Mouse (Mus musculus) heart, adult 2 months (tissue): ENCODE results near the gene Ssh2. TPM values are rescaled to one million over a fixed set of nuclear protein-coding genes. Genes with fewer than 3 reads are reported as not detected.

ENCODE experiments used
- DNase-seq, 2 experiments: peaks; one replicate each; pipeline ENCODE4 v3.0.0; 2021
- H3K27ac ChIP-seq: fragments of 200-600 bp; 2 replicates; pipeline ENCODE4 v1.8.1; 2022
- H3K27me3 ChIP-seq: fragments of 200-500 bp; 2 replicates; pipeline ENCODE4 v1.6.1; 2012; ENCODE audit warnings: mild to moderate bottlenecking, low read length, inconsistent platforms, mixed read lengths; ENCODE audit not compliant: control insufficient read depth, insufficient read depth
- H3K36me3 ChIP-seq: fragments of 200-500 bp; 2 replicates; pipeline ENCODE4 v1.6.1; 2012; ENCODE audit warnings: low read length, inconsistent platforms; ENCODE audit not compliant: control insufficient read depth, insufficient read depth
- H3K4me1 ChIP-seq: fragments of 200-500 bp; 2 replicates; pipeline ENCODE4 v1.6.1; 2011; ENCODE audit warnings: low read length; ENCODE audit not compliant: control insufficient read depth, insufficient read depth
- H3K4me3 ChIP-seq: fragments of 200-600 bp; 2 replicates; pipeline ENCODE4 v1.8.1; 2022
- H3K79me2 ChIP-seq: fragments of 200-500 bp; replicated peaks from 2 replicates; pipeline ENCODE4 v1.6.1; 2012; ENCODE audit warnings: mild to moderate bottlenecking, inconsistent platforms, low read length, moderate library complexity, mixed read lengths; ENCODE audit not compliant: control insufficient read depth, insufficient read depth
- H3K9ac ChIP-seq: fragments of 200-500 bp; 2 replicates; pipeline ENCODE4 v1.6.1; 2012; ENCODE audit warnings: low read depth, mild to moderate bottlenecking, control low read depth, inconsistent platforms, low read length, mixed read lengths
- CTCF ChIP-seq: fragments of 200-600 bp; IDR thresholded peaks from 2 replicates; pipeline ENCODE4 v1.8.1; 2022; ENCODE audit warnings: antibody characterized with exemption, mild to moderate bottlenecking, moderate library complexity
- EP300 ChIP-seq: fragments of 200-500 bp; IDR thresholded peaks from 2 replicates; pipeline ENCODE4 v1.6.1; 2011; ENCODE audit warnings: low read depth, low read length, control low read depth; ENCODE audit not compliant: insufficient read depth
- POLR2A ChIP-seq: fragments of 200-500 bp; IDR thresholded peaks from 2 replicates; pipeline ENCODE4 v1.6.1; 2011; ENCODE audit warnings: mild to moderate bottlenecking, low read depth, low read length, control low read depth; ENCODE audit not compliant: insufficient read depth
- WGBS: fragments of 180-500 bp; shearing (Covaris S2); methylation state at CpG from one replicate; pipeline ENCODE4 v1.1.7; 2018; 5-methylcytosine and 5-hydroxymethylcytosine counted together
- intact Hi-C: fragments of 180-260 bp; cut with DNase I; formaldehyde crosslinking; loops from one replicate; pipeline ENCODE4 v1.15.1; 2025
- polyA plus RNA-seq: library from polyadenylated mRNA; depleted of rRNA; stranded (reverse); fragments of >200 nt; gene quantifications from 2 replicates; pipeline ENCODE4 v1.2.3, GENCODE M21; 2012
- total RNA-seq, 2 experiments: library from RNA; stranded (reverse); gene quantifications; 2 replicates each; pipeline ENCODE4 v1.2.3; 2021

Ssh2 gene
- total and polyA plus RNA-seq, 3 experiments, result 22.6 to 76.5 (median 73.7) TPM

DNA sequence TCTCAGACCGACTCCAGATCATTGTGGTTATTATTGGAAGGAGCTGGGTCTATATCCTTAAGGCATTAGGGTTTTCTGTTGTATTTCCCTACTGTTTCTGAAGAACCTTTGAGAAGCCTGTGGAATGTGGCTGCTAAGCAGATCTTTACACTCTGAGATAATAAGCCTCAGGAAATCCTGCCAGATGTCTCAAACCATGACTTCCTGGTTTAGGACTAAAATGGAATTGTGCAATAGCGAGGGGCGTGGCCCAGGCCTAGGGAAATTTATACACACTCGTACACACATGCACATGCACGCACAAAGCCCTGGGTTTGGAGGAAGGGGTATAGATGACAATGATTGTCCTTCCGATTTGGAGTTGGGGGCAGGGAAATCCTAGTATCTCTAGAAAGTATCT, 193.8 kb downstream of the Ssh2 start:
- H3K27me3 ChIP-seq, result no peaks in the 10 kb centered on the region
- H3K79me2 ChIP-seq, result no peaks in the 10 kb centered on the region
- WGBS, result 43% methylated on average over 6 of the region's 6 CpGs
- H3K36me3 ChIP-seq, result peaks cover 39% of the 10 kb centered on the region
- H3K4me3 ChIP-seq, result no peak overlapping the region
- peak; percentile 69 to 77 for DNase-seq
- H3K27ac ChIP-seq, result peak overlapping the region; percentile 63
- TF ChIP-seq EP300, result peak; percentile 76; the same call in 1 of the 2 replicates
- no peak for TF ChIP-seq CTCF
- TF ChIP-seq POLR2A, result no peak
- H3K9ac ChIP-seq, result no peak overlapping the region
- intact Hi-C loops, result no loop called here
- H3K4me1 ChIP-seq, result peaks cover 9% of the 10 kb centered on the region

DNA sequence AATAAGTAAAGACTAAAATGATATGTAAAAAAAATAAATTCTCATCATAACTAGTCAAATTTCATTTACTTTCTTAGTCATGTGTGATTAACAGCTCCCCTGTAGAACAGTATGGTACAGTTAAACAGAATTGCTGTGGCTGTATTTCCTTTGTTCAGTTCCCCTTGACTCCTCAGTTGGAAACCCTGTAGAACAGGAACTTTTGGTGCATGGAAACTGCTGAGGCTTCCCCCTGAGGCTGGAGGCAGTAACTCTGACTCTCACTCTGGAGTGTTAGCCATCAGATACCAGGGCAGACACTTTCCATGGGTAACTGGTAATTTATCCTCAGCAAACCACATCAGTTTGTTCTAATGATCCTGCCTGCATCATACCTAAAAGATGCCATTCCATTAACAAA, 195.2 kb downstream of the Ssh2 start:
- Histone ChIP-seq H3K79me2 (no peaks in the 10 kb centered on the region), H3K36me3 (peaks cover 42% of the 10 kb centered on the region), H3K27me3 (no peaks in the 10 kb centered on the region), H3K4me3 (no peak overlapping the region), H3K27ac (peak overlapping the region; percentile 63), H3K9ac (no peak overlapping the region), H3K4me1 (peaks cover 11% of the 10 kb centered on the region)
- TF ChIP-seq EP300 (no peak), CTCF (no peak), POLR2A (no peak)
- no peak for DNase-seq
- intact Hi-C loops, result no loop called here

DNA sequence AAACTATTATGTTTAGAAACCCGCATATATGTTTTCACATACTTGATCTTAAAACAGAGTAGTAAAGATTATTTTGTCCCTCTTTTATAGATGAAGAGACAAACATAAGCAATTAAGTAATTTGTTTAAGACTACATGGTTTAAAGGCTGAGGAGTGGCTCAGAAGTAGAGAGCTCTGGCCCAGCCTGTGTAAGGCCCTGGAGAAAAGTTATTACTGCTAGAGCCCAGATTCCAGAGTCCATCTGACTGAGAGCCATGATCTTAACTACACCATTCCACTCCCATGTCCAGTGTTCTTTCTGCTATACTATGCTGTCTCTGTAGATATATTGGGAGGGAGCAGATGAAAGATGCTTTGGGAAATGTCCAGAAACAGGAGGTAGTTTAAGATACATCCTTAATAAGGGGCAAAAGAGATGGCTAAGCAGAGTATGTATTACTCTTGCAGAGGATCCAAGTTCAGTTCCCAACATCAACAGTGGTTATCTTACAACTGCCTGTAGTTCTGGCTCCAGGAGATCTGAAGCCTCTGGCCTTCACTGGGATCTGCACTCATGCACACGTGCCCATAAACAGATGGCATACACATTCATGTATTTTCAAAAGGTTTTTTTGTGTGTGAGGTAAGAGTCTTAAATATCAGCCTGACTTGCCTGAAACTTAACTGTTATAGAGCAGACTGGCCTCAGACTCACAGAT, 198.2 kb downstream of the Ssh2 start:
- TF ChIP-seq POLR2A (no peak), CTCF (no peak)
- Histone ChIP-seq H3K27ac (peak overlapping the region; percentile 10), H3K4me1 (peaks cover 15% of the 10 kb centered on the region), H3K9ac (no peak overlapping the region), H3K4me3 (no peak overlapping the region), H3K79me2 (no peaks in the 10 kb centered on the region), H3K36me3 (peaks cover 47% of the 10 kb centered on the region), H3K27me3 (no peaks in the 10 kb centered on the region)
- intact Hi-C loops, result no loop called here
- no peak for DNase-seq
- 57% methylated on average over 2 of the region's 2 CpGs for WGBS

- 46% methylated on average over 4 of the region's 4 CpGs for WGBS
- Histone ChIP-seq H3K27me3 (no peaks in the 10 kb centered on the region), H3K36me3 (peaks cover 50% of the 10 kb centered on the region), H3K9ac (no peak overlapping the region), H3K4me3 (no peak overlapping the region), H3K4me1 (peaks cover 8% of the 10 kb centered on the region), H3K79me2 (no peaks in the 10 kb centered on the region), H3K27ac (peak overlapping the region; percentile 75)
- peak; percentile 52 to 74 for DNase-seq
- TF ChIP-seq POLR2A (no peak), EP300 (peak; percentile 76), CTCF (peak; percentile 27)
- intact Hi-C loops, result loop anchor here (2.0 kb wide), 1 partner anchor 26 kb away; no protein-coding TSS in a partner anchor
Measured at GRCm38 (mm10) chr11:77416212-77417000, 200.3 kb downstream of the Ssh2 start.

DNA sequence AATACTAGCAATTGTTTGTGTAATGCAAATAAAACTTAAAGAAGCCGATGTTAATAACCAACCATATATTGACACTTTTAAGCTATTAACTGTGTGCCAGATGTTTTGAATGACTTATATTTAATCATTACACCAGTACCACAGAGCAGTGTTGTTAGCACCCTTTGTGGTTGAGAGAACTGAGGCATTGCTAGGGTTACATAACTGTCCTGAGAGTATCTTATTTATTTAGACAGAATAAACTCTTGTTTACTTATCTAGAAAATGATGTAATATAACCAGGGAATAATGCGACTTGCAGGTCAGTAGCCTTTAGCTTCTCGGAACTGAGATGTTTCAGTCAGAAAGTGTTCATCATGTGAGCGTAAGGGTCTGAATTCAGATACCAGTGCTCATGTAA, 201.9 kb downstream of the Ssh2 start:
- no peak for TF ChIP-seq POLR2A
- no peak for TF ChIP-seq EP300
- TF ChIP-seq CTCF, result no peak
- Histone ChIP-seq H3K79me2 (no peaks in the 10 kb centered on the region), H3K27ac (peak overlapping the region; percentile 21; the same call in 1 of the 2 replicates), H3K27me3 (no peaks in the 10 kb centered on the region), H3K4me3 (no peak overlapping the region), H3K9ac (no peak overlapping the region), H3K4me1 (peaks cover 10% of the 10 kb centered on the region), H3K36me3 (peaks cover 61% of the 10 kb centered on the region)
- no peak for DNase-seq
- 81% methylated on average over 4 of the region's 4 CpGs for WGBS
- intact Hi-C loops, result no loop called here

DNA sequence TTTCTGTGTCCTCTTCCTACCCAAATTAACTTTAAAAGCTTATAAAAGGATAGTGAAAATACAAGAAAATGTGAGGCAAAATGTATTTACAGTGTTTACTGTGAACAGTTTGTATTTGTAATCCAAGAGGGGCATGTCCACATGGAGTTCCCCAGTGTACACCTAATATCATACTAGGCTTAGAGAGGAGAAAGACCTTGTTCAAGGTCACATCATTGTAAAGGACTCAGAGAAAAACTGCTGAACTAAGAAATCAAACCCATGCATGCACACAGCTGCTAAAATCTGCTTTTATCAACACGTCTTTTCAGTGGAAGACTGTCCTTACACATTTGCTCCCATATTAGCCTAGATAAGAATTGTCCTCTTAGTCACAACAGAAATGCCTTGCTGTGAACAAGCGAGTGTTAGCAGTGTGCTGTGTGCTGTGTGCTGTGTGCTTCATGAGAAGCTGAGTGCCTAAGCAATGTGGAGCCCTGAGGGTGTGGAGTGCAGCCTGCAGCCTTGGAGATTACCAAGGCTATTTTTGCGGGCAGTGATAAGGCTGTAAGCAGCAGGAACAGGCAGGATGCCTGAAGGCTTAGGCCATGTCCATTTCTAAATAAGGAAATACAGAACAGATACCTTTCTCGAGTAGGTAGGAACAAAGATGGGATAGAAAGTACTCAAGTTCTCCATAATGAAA, 207.2 kb downstream of the Ssh2 start:
- Histone ChIP-seq H3K27me3 (no peaks in the 10 kb centered on the region), H3K27ac (peak overlapping the region; percentile 91), H3K36me3 (peaks cover 66% of the 10 kb centered on the region), H3K4me3 (no peak overlapping the region), H3K9ac (no peak overlapping the region), H3K79me2 (no peaks in the 10 kb centered on the region), H3K4me1 (peaks cover 4% of the 10 kb centered on the region)
- TF ChIP-seq POLR2A (peak; percentile 70), EP300 (peak; percentile 90), CTCF (no peak)
- DNase-seq, result peak; percentile 44 to 71
- WGBS, result 19% methylated on average over 4 of the region's 4 CpGs
- intact Hi-C loops, result no loop called here
